Mouse (Mus musculus) liver, embryonic 14.5 days (tissue): ENCODE measurements around the gene Card14. TPM values are rescaled to one million over a fixed set of nuclear protein-coding genes. Genes with fewer than 3 reads are reported as not detected.
A peak's percentile ranks its signal among the peaks of the same experiment; 100 is the strongest.
"Not testable (repeated sequence)": the region's sequence is repeated elsewhere in the genome, so short reads cannot be mapped to it uniquely, and the experiment has no call there.

Experiments
- ATAC-seq: fragments of 200-750 bp; cut with Nextera tagmentation; 2 replicates; pipeline ENCODE4 v1.8.0; 2017; ENCODE audit warnings: moderate number of reproducible peaks, mild to moderate bottlenecking, moderate library complexity; ENCODE audit not compliant: insufficient read depth
- DNase-seq, 3 experiments: peaks; one replicate each; pipeline ENCODE4 v3.0.0-alpha.2; 2012 to 2013; ENCODE audit warnings: low read depth in 3 of 3, low spot score in 3 of 3
- H3K27ac ChIP-seq: fragments of 300-500 bp; sonication (generic); 2 replicates; pipeline ENCODE4 v1.5.1; 2014; ENCODE audit warnings: moderate library complexity, mild to moderate bottlenecking, control low read depth, inconsistent platforms
- H3K27me3 ChIP-seq: fragments of 300-500 bp; sonication (generic); 2 replicates; pipeline ENCODE4 v1.6.1; 2014; ENCODE audit warnings: mild to moderate bottlenecking, low read length, moderate library complexity; ENCODE audit not compliant: control insufficient read depth, insufficient read depth
- H3K36me3 ChIP-seq: fragments of 300-500 bp; sonication (generic); replicated peaks from 2 replicates; pipeline ENCODE4 v1.6.1; 2014; ENCODE audit warnings: low read depth; ENCODE audit not compliant: control insufficient read depth, insufficient read depth
- H3K4me1 ChIP-seq, 2 experiments: fragments of 200-500 bp in 1 of 2; fragments of 300-500 bp in 1 of 2; sonication (generic) in 1 of 2; replicated peaks; 2 replicates each; pipeline ENCODE4 v1.6.1; 2012 to 2014; ENCODE audit warnings: antibody characterized with exemption in 1 of 2, inconsistent platforms in 1 of 2, low read length in 1 of 2; ENCODE audit not compliant: control insufficient read depth in 2 of 2, insufficient read depth in 2 of 2
- H3K4me2 ChIP-seq: fragments of 300-500 bp; sonication (generic); 2 replicates; pipeline ENCODE4 v1.6.1; 2014; ENCODE audit warnings: low read depth, mild to moderate bottlenecking, control low read depth, moderate library complexity
- H3K4me3 ChIP-seq, 2 experiments: fragments of 200-500 bp in 1 of 2; fragments of 300-500 bp in 1 of 2; sonication (generic) in 1 of 2; 2 replicates each; pipeline ENCODE4 v1.5.1; 2012 to 2014; ENCODE audit warnings: low read depth in 2 of 2, low read length in 2 of 2, mild to moderate bottlenecking in 2 of 2, control low read depth in 1 of 2, inconsistent platforms in 1 of 2, moderate library complexity in 1 of 2; ENCODE audit not compliant: insufficient read depth in 1 of 2
- H3K9ac ChIP-seq: fragments of 300-500 bp; sonication (generic); replicated peaks from 2 replicates; pipeline ENCODE4 v1.6.1; 2014; ENCODE audit warnings: mild to moderate bottlenecking, control low read depth, moderate library complexity
- H3K9me3 ChIP-seq: fragments of 300-500 bp; sonication (generic); 2 replicates; pipeline ENCODE4 v1.6.1; 2016; ENCODE audit warnings: low read length, mixed read lengths; ENCODE audit not compliant: control insufficient read depth
- CTCF ChIP-seq: IDR thresholded peaks from 2 replicates; pipeline ENCODE4 v1.5.1; 2016; ENCODE audit warnings: antibody characterized with exemption, low read depth, control low read depth
- EP300 ChIP-seq: IDR thresholded peaks from 2 replicates; pipeline ENCODE4 v1.6.1; 2016; ENCODE audit warnings: antibody characterized with exemption, low read depth
- WGBS: fragments of 180-500 bp; shearing (Covaris S2); extraction: QIAGEN DNeasy Blood & Tissue Kit; methylation state at CpG from one replicate; pipeline ENCODE4 v1.1.7; 2014; ENCODE audit not compliant: insufficient replicate concordance; 5-methylcytosine and 5-hydroxymethylcytosine counted together
- polyA plus RNA-seq, 2 experiments: library from polyadenylated mRNA; depleted of rRNA in 1 of 2; stranded (reverse) in 1 of 2; unstranded in 1 of 2; fragments of >200 nt; fragmentation: Nextera tagmentation in 1 of 2; extraction: Ambion mirVana in 1 of 2; gene quantifications; 2 replicates each; pipeline versions ENCODE4 v1.2.1 to v1.2.3; 2012 to 2014

Gene Card14
- polyA plus RNA-seq, 2 experiments: 0.17 to 0.18 TPM

DNA sequence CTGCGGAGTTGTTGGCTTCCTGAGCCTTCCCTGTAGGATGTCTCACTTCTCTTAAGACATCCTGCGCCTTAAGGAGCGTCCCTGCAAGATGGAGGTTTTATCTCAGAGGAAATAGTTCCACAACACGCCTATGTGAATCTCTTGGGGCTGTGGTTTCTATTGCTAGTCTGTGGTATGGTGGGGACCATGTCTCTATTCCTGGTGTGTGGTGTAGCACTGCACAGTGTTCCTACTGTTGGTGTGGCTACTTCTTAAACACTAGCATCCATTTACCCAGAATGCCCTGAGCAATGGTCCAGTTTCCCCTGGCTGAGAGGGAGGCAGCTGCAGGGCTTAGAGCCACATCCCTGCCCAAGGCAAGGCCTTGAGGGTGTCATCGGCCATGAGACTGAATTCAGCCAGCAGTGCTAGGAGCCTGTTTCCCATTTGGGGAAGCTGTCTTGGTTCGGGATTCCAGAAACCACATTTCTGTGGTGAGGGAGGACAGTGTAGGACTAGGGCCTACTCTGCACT, 74.8 kb downstream of the Card14 start:
- H3K4me3 ChIP-seq: no peak overlapping the region
- 20% methylated on average over 6 of the region's 6 CpGs for WGBS
- ATAC-seq: no peak
- H3K36me3 ChIP-seq: no peaks in the 10 kb centered on the region
- H3K27ac ChIP-seq: no peak overlapping the region
- TF ChIP-seq EP300 (no peak), CTCF (no peak)
- H3K9ac ChIP-seq: no peak overlapping the region
- no peak for DNase-seq
- H3K27me3 ChIP-seq: no peaks in the 10 kb centered on the region
- no peaks in the 10 kb centered on the region; a peak in 1 of 4 replicates for H3K4me1 ChIP-seq
- no peak overlapping the region for H3K4me2 ChIP-seq
- no peaks in the 10 kb centered on the region for H3K9me3 ChIP-seq

DNA sequence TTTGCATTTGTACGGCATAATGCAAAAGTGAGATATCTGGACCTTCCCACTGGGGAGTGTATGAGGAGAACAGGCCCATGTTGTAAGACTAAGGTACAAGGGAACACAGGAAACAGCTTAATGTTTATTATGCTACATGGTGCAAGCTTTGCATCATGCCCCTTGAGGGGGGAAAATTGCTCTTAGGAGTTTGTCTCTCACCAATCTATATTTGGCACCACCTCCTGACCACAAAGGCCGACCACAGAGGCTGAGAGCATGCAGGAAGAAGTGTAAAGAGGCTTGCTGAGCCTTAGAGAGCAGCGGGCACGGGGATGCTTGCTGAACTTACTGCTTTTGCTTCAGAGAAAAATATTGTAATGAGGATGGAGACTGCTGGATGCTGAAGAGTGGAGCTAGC, 77.3 kb downstream of the Card14 start:
- Histone ChIP-seq H3K4me1 (peaks cover 0 to 4% of the 10 kb centered on the region in 2 experiments; a peak in 2 of 4 replicates), H3K27ac (no peak overlapping the region), H3K9me3 (no peaks in the 10 kb centered on the region), H3K9ac (no peak overlapping the region), H3K36me3 (no peaks in the 10 kb centered on the region), H3K4me2 (no peak overlapping the region), H3K4me3 (no peak overlapping the region), H3K27me3 (peaks cover 2% of the 10 kb centered on the region; the same call in 1 of the 2 replicates)
- ATAC-seq: no peak
- TF ChIP-seq EP300 (no peak), CTCF (no peak)
- WGBS: 21% methylated on average over 4 of the region's 4 CpGs
- no peak for DNase-seq

DNA sequence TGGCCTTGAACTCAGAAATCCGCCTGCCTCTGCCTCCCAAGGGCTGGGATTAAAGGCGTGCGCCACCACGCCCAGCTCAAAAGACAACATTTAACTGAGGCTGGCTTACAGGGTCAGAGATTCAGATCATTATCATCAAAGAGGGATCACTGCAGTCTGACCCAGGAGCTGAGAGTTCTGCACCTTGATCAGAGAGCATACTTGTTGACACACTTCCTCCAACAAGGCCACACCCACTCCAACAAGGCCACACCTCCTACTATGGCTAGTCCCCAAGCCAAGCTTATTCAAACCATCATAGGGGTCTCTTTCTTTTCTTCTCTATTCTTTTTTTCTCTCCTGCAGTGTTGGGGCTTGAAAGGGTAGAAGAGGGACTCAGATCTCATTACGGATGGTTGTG, 78.7 kb downstream of the Card14 start:
- Histone ChIP-seq H3K9me3 (no peaks in the 10 kb centered on the region), H3K27ac (no peak overlapping the region), H3K4me2 (no peak overlapping the region), H3K27me3 (peaks cover 5% of the 10 kb centered on the region; the same call in 1 of the 2 replicates), H3K4me1 (peaks cover 3 to 9% of the 10 kb centered on the region in 2 experiments), H3K4me3 (no peak overlapping the region), H3K9ac (no peak overlapping the region), H3K36me3 (no peaks in the 10 kb centered on the region)
- 80% methylated on average over 5 of the region's 5 CpGs for WGBS
- ATAC-seq (no peak), DNase-seq (no peak)
- no peak for TF ChIP-seq EP300
- TF ChIP-seq CTCF: no peak

DNA sequence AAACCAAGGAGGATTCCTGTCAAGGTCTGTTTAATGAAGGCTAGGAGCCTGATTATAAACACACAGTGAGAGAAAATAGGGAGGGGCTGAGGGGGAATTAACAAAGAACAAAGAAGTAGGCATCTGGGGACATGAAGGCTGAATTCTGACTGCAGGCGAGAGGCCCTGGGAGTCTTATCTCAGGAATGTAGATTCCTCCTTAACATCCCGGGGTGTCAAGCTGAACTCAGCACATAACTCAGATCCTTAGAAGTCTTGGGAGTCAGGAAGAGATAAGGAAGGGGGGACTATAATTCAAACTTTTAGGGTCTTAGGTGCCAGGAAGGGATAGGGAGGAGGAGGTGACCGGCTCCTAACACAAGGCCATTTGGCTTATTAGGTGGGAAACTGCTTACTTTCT, 79.7 kb downstream of the Card14 start:
- not testable (repeated sequence) for H3K4me2 ChIP-seq, H3K27me3 ChIP-seq, H3K9ac ChIP-seq, ATAC-seq, DNase-seq, H3K27ac ChIP-seq, H3K36me3 ChIP-seq, H3K4me3 ChIP-seq, H3K9me3 ChIP-seq
- 21% methylated on average over 3 of the region's 3 CpGs for WGBS
- H3K4me1 ChIP-seq: peaks cover 13 to 19% of the 10 kb centered on the region in 2 experiments

DNA sequence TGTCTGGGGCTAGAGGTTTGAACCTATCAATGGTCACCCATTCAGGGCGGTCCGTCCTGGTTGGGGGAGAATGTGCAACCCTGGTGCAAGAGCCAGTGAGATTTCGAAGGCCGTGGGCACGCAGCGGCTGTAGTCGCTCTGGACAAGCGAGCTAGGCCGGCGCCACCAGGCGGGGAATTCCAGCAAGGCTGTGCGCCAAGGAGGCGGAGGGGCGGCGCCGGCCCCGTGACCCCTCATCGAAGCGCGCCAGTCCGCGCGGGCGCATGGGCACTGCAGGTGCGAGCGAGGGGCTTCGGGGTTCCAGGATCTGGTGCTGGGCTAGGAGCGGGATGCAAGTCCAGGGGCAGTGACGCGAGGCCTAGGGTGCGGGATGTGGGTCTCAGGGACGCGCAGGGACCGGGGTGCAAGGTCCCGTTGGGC, 82.3 kb downstream of the Card14 start:
- Histone ChIP-seq H3K36me3 (no peaks in the 10 kb centered on the region), H3K4me1 (peaks cover 19 to 28% of the 10 kb centered on the region in 2 experiments), H3K4me3 (peak overlapping the region; percentile 55 to 78), H3K4me2 (peak overlapping the region; percentile 87), H3K27me3 (peaks cover 5% of the 10 kb centered on the region; the same call in 1 of the 2 replicates), H3K9me3 (no peaks in the 10 kb centered on the region), H3K27ac (no peak overlapping the region), H3K9ac (peak overlapping the region; percentile 58)
- DNase-seq (peak in 1 of 3 experiments; percentile 24), ATAC-seq (peak; percentile 11; the same call in 1 of the 2 replicates)
- TF ChIP-seq EP300: no peak
- TF ChIP-seq CTCF: peak; percentile 49
- under 1% methylated on average over 35 of the region's 35 CpGs for WGBS
